Mouse (Mus musculus): ENCODE measurements around the gene Jmjd4.

- TF ChIP-seq CTCF (IDR thresholded peaks at IDR 0.05; ENCODE audit: insufficient read depth, low read depth, low read length) (no peak), POLR2A (IDR thresholded peaks at IDR 0.05; ENCODE audit: insufficient read depth, low read depth, low read length) (no peak)
These were observed 1.2 kb downstream of the Jmjd4 start, which contains the start of gene Snap47 for GRCm38 (mm10) chr11:59451086-59451485.

All from olfactory bulb, adult 2 months (tissue).